Mouse (Mus musculus) erythroblast, embryonic 14.5 days (primary cell): ENCODE data around the gene Alkbh4. TPM values are rescaled to one million over a fixed set of nuclear protein-coding genes. Genes with fewer than 3 reads are reported as not detected.
"Not testable (repeated sequence)": the region's sequence is repeated elsewhere in the genome, so short reads cannot be mapped to it uniquely, and the experiment has no call there.

Source experiments
- H3K27me3 ChIP-seq: 2 replicates; pipeline ENCODE4 v1.6.1; 2012; ENCODE audit warnings: inconsistent platforms; ENCODE audit not compliant: control insufficient read depth
- H3K36me3 ChIP-seq: 2 replicates; pipeline ENCODE4 v1.6.1; 2012; ENCODE audit warnings: mild to moderate bottlenecking, inconsistent platforms; ENCODE audit not compliant: control insufficient read depth
- H3K4me1 ChIP-seq: 2 replicates; pipeline ENCODE4 v1.6.1; 2012; ENCODE audit warnings: inconsistent platforms; ENCODE audit not compliant: control insufficient read depth
- H3K4me3 ChIP-seq: replicated peaks from 2 replicates; pipeline ENCODE3; 2012; ENCODE audit warnings: moderate library complexity, mild to moderate bottlenecking, inconsistent platforms
- H3K9me3 ChIP-seq: 2 replicates; pipeline ENCODE4 v1.6.1; 2012; ENCODE audit warnings: low read length, inconsistent platforms, mixed read lengths; ENCODE audit not compliant: control insufficient read depth
- GATA1 ChIP-seq: IDR thresholded peaks from 2 replicates; pipeline ENCODE4 v1.6.1; 2012; ENCODE audit warnings: low read length, inconsistent platforms, mixed read lengths
- TAL1 ChIP-seq: IDR thresholded peaks from 3 replicates; pipeline ENCODE4 v1.6.1; 2012; ENCODE audit warnings: low read length, inconsistent platforms, mixed read lengths
- polyA plus RNA-seq: library from polyadenylated mRNA; stranded (reverse); fragments of >175 nt; gene quantifications from 2 replicates; pipeline ENCODE4 v1.2.3, GENCODE M21; 2012

Gene Alkbh4
- polyA plus RNA-seq, 1 experiment: 5.1 TPM

DNA sequence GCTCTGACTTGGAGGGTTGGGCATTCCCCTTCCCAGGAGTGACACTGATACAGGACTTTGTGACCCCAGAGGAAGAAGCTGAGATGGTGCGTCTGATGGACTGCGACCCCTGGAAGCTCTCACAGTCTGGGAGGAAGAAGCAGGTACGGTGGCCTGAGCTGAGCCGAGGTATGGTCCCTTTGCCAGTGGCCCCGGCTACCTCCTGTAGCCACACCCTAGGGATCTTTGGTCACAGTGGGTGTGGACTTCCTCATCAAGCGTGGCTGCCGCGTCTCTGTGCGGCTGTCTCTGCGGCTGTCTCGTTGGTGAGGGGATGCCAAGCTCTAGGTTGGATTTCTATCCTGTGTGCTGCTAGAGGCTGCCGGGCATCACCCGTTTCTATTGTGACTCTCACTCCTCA, 3.4 kb downstream of the Alkbh4 start:
- peaks cover 54% of the 10 kb centered on the region for H3K36me3 ChIP-seq
- no peak overlapping the region for H3K4me3 ChIP-seq
- TF ChIP-seq GATA1 (no peak), TAL1 (no peak)
- no peaks in the 10 kb centered on the region for H3K27me3 ChIP-seq
- peaks cover 8% of the 10 kb centered on the region for H3K9me3 ChIP-seq
- H3K4me1 ChIP-seq: peaks cover 47% of the 10 kb centered on the region

DNA sequence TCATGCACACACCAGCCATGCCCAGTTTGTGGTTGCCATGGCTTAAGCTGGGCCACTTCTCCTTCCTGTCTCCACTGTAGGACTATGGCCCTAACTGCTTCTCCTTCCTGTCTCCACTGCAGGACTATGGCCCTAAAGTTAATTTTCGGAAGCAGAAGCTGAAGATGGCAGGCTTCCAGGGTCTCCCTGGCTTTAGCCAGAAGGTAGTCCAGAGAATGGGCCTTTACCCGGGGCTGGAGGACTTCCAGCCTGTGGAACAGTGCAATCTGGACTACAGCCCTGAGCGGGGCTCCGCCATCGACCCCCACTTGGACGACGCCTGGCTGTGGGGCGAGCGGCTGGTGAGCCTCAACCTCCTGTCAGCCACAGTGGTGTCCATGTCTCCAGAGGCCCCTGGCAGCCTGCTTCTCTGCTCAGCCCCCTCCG, 4.1 kb downstream of the Alkbh4 start:
- TF ChIP-seq TAL1 (no peak), GATA1 (no peak)
- Histone ChIP-seq H3K36me3 (peaks cover 48% of the 10 kb centered on the region), H3K27me3 (no peaks in the 10 kb centered on the region), H3K4me1 (peaks cover 44% of the 10 kb centered on the region), H3K9me3 (peaks cover 8% of the 10 kb centered on the region), H3K4me3 (no peak overlapping the region)

DNA sequence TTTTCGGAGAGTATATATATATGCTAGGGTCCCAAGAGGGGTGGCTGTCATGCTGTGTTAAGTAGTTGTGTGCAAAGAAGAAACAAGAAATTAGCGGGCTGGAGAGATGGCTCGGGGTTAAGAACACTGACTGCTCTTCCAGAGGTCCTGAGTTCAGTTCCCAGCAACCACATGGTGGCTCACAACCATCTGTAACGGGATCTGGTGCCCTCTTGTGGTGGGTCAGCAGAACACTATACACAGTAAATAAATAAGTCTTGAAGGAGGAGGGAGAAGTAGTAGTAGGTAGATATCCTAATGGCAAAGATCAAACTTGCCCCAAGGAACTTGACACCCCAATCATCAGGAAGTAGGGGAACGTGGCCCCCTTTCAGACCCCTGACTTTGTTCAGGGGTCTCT, 6.8 kb downstream of the Alkbh4 start:
- Histone ChIP-seq H3K9me3 (peaks cover 8% of the 10 kb centered on the region), H3K36me3 (peaks cover 47% of the 10 kb centered on the region), H3K27me3 (no peaks in the 10 kb centered on the region), H3K4me3 (no peak overlapping the region), H3K4me1 (peaks cover 27% of the 10 kb centered on the region)
- no peak for TF ChIP-seq GATA1
- no peak for TF ChIP-seq TAL1

DNA sequence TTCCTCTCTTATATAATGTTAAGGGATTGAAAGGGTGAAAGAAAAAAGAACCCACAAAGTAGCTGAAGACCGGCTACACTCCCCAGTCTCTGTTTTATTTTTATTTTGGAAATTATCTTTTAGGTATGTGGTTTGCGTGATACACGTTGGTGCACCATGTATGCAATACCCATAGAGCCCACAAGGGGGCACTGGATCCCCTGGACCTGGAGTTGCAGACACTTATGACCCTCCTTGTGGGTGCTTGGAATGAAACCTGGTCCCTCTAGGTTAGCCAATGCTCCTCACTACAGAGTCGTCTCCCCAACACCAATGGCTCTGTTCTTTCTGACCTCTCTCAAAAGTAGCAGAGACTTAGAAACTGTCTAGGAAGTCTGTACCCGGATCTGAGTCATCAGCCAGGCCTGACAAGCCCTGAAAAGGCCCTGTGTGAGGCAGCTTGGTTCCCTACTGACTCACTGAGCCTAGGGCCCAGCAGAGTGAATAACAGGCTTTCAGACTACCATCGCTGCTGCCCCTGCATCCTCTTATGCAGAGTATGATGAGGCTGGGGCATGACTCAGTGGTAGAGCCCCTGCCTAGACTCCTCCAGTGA, 7.3 kb downstream of the Alkbh4 start:
- no peak overlapping the region for H3K4me3 ChIP-seq
- peaks cover 22% of the 10 kb centered on the region for H3K4me1 ChIP-seq
- H3K9me3 ChIP-seq: peaks cover 8% of the 10 kb centered on the region
- H3K27me3 ChIP-seq: no peaks in the 10 kb centered on the region
- H3K36me3 ChIP-seq: peaks cover 44% of the 10 kb centered on the region
- TF ChIP-seq GATA1 (no peak), TAL1 (no peak)

DNA sequence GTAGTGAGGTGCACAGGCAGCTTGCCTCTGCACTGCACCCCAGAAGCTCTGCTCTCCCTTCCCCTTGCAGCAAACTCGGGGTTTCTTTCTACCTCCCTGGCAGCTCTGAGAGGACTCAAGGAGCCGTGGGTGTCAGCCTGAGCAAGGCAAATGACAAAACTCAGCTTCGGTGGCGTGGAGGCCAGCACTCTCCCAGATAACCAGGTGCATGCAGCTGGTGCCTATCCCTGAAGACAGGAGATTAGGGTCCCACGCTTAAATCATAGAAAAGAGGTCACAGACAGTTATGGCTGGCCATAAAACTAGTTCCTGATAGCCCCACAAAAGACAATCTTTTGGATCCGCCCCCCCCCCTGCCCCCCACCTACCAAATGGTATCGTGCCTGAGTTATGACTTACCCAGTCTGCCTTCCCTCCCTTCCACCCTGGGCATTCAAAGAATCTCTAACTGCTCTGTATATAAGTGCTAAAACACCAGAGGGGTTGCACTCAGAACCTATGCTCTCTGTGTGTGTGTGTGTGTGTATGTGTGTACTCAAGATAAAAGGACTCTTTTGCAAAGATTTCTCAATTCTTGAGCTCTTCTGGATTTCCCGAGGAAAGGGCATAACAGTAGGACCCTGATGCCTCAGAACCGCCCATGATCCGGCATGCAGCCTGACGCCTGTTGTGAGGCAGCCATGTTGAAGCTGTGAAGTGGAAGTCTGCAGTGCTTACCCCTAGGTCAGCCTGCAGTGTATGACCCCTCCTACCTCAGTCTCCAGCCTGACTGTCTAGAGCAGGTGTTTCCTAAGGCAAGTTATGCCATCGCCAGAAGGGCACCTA, 8.9 kb downstream of the Alkbh4 start:
- Histone ChIP-seq H3K27me3 (no peaks in the 10 kb centered on the region), H3K9me3 (peaks cover 8% of the 10 kb centered on the region), H3K36me3 (peaks cover 28% of the 10 kb centered on the region), H3K4me1 (peaks cover 11% of the 10 kb centered on the region), H3K4me3 (no peak overlapping the region)
- TF ChIP-seq TAL1: no peak
- no peak for TF ChIP-seq GATA1

DNA sequence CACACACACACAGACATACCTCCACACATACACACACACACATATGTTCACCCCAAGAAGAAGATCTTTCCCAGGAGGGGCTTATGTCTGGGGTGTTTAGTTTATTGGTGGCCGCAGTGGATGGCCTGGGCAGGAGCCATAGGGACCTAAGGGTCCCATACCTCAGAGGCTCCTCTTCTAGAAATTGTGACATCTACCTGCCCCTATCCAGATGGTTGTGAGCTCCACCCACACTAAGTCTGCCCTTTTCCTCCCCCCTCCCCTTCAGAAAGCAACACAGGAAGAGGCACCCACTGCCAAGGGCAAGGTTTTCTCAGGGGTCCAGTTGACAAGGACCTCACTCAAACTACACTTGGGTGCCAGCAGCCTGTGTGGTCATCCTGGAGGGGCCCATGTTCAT, 11.0 kb downstream of the Alkbh4 start:
- H3K4me1 ChIP-seq: peaks cover 11% of the 10 kb centered on the region
- no peaks in the 10 kb centered on the region for H3K27me3 ChIP-seq
- H3K36me3 ChIP-seq: peaks cover 7% of the 10 kb centered on the region
- TF ChIP-seq TAL1: no peak
- TF ChIP-seq GATA1: no peak
- H3K4me3 ChIP-seq: no peak overlapping the region
- H3K9me3 ChIP-seq: peaks cover 8% of the 10 kb centered on the region

DNA sequence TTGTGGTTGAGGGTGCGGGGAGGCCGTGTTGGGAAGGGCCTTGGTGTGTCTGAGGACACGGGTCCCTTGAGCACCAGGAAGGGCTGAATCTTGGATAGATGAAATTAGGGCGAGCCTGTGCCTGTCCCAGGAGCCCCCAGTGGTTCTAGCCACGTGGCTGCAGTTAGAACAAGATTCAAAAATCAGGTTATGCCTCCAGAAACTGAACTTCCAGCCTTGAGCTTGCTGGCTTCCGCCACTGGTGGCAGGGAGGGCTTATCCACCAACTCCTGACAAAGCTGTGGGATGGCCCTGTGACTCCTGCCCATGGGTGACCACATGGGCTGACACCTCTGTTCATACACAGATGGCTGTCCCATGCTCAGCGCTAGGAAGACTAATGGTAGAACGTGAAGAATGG, 11.8 kb downstream of the Alkbh4 start:
- Histone ChIP-seq H3K36me3 (peaks cover under 1% of the 10 kb centered on the region; the same call in 1 of the 2 replicates), H3K4me1 (peaks cover 11% of the 10 kb centered on the region), H3K9me3 (peaks cover 1% of the 10 kb centered on the region; the same call in 1 of the 2 replicates), H3K4me3 (no peak overlapping the region), H3K27me3 (no peaks in the 10 kb centered on the region)
- TF ChIP-seq TAL1 (no peak), GATA1 (no peak)

DNA sequence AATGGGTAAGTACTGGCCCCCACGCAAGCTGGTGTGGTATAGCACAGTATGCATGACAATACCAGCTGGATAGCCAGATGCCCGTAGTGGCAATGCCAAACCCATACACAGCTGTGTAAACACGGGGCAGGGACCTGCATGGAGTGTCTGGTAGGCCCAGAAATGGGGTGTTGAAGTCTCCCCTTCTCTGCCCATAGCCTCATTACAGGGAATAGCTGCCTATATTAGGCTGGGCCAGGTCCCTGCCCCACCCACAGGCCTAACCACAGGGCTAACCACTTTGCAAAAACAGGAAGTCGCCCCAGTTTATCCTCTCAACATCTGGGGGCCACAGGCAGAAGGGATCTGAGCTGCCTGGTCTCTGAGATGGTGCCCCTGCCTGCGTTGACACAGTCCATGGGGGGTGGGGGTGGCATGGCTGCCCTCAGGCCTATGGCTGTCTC, 13.2 kb downstream of the Alkbh4 start:
- H3K27me3 ChIP-seq, H3K36me3 ChIP-seq, H3K4me1 ChIP-seq, H3K4me3 ChIP-seq, H3K9me3 ChIP-seq: not testable (repeated sequence)

DNA sequence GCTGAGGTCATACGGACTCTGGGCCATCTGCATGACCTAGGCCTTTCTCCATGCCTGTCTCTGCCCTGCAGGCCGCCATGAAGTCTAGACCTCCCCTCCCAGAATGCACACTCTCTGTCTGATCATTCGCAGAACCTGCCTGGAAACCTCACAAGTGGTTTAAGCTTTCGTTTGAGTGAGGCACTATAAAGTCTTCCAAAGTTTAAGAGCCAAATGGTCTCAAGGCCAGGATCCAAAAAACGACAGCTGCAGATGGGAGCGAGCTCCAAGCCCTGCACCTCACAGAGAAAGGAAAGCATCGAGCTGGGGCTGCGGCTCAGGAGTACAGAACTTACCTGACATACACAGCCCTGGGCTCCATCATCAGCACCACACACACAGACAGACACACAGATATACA, 16.4 kb downstream of the Alkbh4 start:
- no peak for TF ChIP-seq TAL1
- no peak for TF ChIP-seq GATA1
- H3K27me3 ChIP-seq: no peaks in the 10 kb centered on the region
- no peak overlapping the region for H3K4me3 ChIP-seq

More for the DNA sequence above, 16.4 kb downstream of the Alkbh4 start:
- Histone ChIP-seq H3K9me3 (no peaks in the 10 kb centered on the region), H3K36me3 (no peaks in the 10 kb centered on the region), H3K4me1 (no peaks in the 10 kb centered on the region)
